Mouse (Mus musculus) lung, postnatal 0 days (tissue): ENCODE data around the gene Slc16a11. TPM values are rescaled to one million over a fixed set of nuclear protein-coding genes. Genes with fewer than 3 reads are reported as not detected.

Experiments
- ATAC-seq: fragments of 200-750 bp; cut with Nextera tagmentation; 2 replicates; pipeline ENCODE4 v1.8.0; 2017; ENCODE audit warnings: moderate library complexity
- DNase-seq: peaks from one replicate; pipeline ENCODE4 v3.0.0-alpha.2; 2016; ENCODE audit warnings: low spot score
- H3K27ac ChIP-seq: fragments of 300-500 bp; sonication (generic); 2 replicates; pipeline ENCODE4 v1.5.1; 2014; ENCODE audit warnings: antibody characterized with exemption, mild to moderate bottlenecking, low read length, mixed read lengths
- H3K27me3 ChIP-seq: fragments of 300-500 bp; sonication (generic); replicated peaks from 2 replicates; pipeline ENCODE4 v1.6.1; 2014; ENCODE audit warnings: low read length, mixed read lengths; ENCODE audit not compliant: insufficient read depth
- H3K36me3 ChIP-seq: fragments of 300-500 bp; sonication (generic); 2 replicates; pipeline ENCODE4 v1.6.1; 2014; ENCODE audit warnings: low read length, mixed read lengths; ENCODE audit not compliant: insufficient read depth
- H3K4me1 ChIP-seq: fragments of 300-500 bp; sonication (generic); 2 replicates; pipeline ENCODE4 v1.6.1; 2014; ENCODE audit warnings: antibody characterized with exemption, low read depth, low read length, mixed read lengths; ENCODE audit not compliant: insufficient read depth
- H3K4me2 ChIP-seq: fragments of 300-500 bp; sonication (generic); replicated peaks from 2 replicates; pipeline ENCODE4 v1.6.1; 2014; ENCODE audit warnings: low read depth, mild to moderate bottlenecking, low read length, moderate library complexity, mixed read lengths
- H3K4me3 ChIP-seq: fragments of 300-500 bp; sonication (generic); 2 replicates; pipeline ENCODE4 v1.5.1; 2014; ENCODE audit warnings: low read depth, low read length
- H3K9ac ChIP-seq: fragments of 300-500 bp; sonication (generic); replicated peaks from 2 replicates; pipeline ENCODE4 v1.6.1; 2014; ENCODE audit warnings: low read depth, mild to moderate bottlenecking
- H3K9me3 ChIP-seq: fragments of 300-500 bp; sonication (generic); 2 replicates; pipeline ENCODE4 v1.6.1; 2016; ENCODE audit warnings: low read length, mixed read lengths
- CTCF ChIP-seq: IDR thresholded peaks from 2 replicates; pipeline ENCODE4 v1.5.1; 2016; ENCODE audit warnings: antibody characterized with exemption, mild to moderate bottlenecking
- EP300 ChIP-seq: IDR thresholded peaks from 2 replicates; pipeline ENCODE4 v1.6.1; 2016; ENCODE audit warnings: antibody characterized with exemption, mild to moderate bottlenecking, control low read depth
- WGBS: fragments of 180-500 bp; shearing (Covaris S2); extraction: QIAGEN DNeasy Blood & Tissue Kit; methylation state at CpG from one replicate; pipeline ENCODE4 v1.1.7; 2014; 5-methylcytosine and 5-hydroxymethylcytosine counted together
- polyA plus RNA-seq: library from polyadenylated mRNA; unstranded; fragments of >200 nt; fragmentation: Nextera tagmentation; extraction: Ambion mirVana; gene quantifications from 2 replicates; pipeline ENCODE4 v1.2.1, GENCODE M21; 2015

Slc16a11 gene
- polyA plus RNA-seq, 1 experiment from 2014 or later = 7.9 TPM

- Histone ChIP-seq H3K36me3 (no peaks in the 10 kb centered on the region), H3K9ac (peak overlapping the region; percentile 58), H3K27ac (peak overlapping the region; percentile 79), H3K4me2 (peak overlapping the region; percentile 57), H3K4me1 (peaks cover 16% of the 10 kb centered on the region), H3K4me3 (peak overlapping the region; percentile 37), H3K27me3 (peaks cover 11% of the 10 kb centered on the region; the same call in 1 of the 2 replicates), H3K9me3 (no peaks in the 10 kb centered on the region)
- peak; percentile 71 for DNase-seq
- no peak for ATAC-seq
- WGBS = 11% methylated on average over 9 of the region's 10 CpGs
- TF ChIP-seq CTCF (no peak), EP300 (no peak)
Measured at GRCm38 (mm10) chr11:70232546-70232945, 20.0 kb downstream of the Slc16a11 start.

DNA sequence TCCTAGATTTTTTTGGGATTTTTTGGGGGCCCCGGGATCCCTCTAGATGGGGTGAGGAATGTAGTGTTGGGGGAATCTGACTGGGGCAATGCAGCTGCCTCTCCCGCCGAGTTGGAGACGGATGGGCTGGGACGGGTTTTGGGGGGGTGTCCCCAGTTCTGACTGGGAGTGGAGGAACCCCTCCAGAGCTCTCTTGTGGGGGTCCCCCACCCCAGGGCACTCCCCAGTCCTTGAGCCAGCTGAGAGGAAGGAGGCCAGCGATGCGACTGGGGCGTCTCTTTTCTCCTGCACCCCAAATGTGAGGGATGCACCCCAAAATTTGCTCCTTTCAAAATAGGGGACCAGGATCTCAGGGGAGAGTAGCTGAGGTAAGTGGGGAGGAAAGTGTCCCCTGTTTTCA lies 20.5 kb downstream of the Slc16a11 start:
- H3K27ac ChIP-seq = peak overlapping the region; percentile 79; the same call in 1 of the 2 replicates
- no peak for DNase-seq
- ATAC-seq = no peak
- H3K4me3 ChIP-seq = peak overlapping the region; percentile 37
- no peaks in the 10 kb centered on the region for H3K36me3 ChIP-seq
- TF ChIP-seq CTCF = no peak
- TF ChIP-seq EP300 = no peak
- H3K4me2 ChIP-seq = peak overlapping the region; percentile 57
- no peaks in the 10 kb centered on the region for H3K9me3 ChIP-seq
- WGBS = 36% methylated on average over 8 of the region's 8 CpGs
- H3K9ac ChIP-seq = peak overlapping the region; percentile 58
- H3K4me1 ChIP-seq = peaks cover 16% of the 10 kb centered on the region
- peaks cover 11% of the 10 kb centered on the region; the same call in 1 of the 2 replicates for H3K27me3 ChIP-seq

DNA sequence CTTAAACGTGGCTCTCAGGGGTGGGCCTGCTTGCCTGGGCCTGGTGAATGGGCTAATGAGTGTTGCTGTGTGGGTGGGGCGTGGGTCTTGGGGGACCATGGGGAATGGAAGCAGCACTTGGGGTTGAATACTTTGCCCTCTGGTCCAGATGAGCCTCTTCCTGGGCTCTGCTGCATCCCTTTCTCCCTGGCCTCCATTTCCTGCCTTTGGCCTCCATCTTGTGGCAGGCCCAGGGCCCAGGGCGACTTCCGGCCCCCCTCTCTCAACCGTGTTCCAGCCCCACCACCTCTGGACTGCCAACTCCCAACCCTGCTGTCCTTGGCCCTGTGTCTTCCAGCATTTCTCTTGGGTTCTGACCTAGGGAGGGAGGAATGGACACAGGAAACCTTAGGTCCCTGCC lies 21.5 kb downstream of the Slc16a11 start:
- Histone ChIP-seq H3K4me2 (peak overlapping the region; percentile 57; the same call in 1 of the 2 replicates), H3K27me3 (peaks cover 11% of the 10 kb centered on the region; the same call in 1 of the 2 replicates), H3K36me3 (no peaks in the 10 kb centered on the region), H3K9ac (no peak overlapping the region), H3K9me3 (no peaks in the 10 kb centered on the region), H3K4me1 (peaks cover 16% of the 10 kb centered on the region), H3K27ac (peak overlapping the region; percentile 51; the same call in 1 of the 2 replicates), H3K4me3 (peak overlapping the region; percentile 37; the same call in 1 of the 2 replicates)
- peak; percentile 27 for DNase-seq
- no peak for ATAC-seq
- no peak for TF ChIP-seq EP300
- no peak for TF ChIP-seq CTCF
- 49% methylated on average over 5 of the region's 5 CpGs for WGBS

DNA sequence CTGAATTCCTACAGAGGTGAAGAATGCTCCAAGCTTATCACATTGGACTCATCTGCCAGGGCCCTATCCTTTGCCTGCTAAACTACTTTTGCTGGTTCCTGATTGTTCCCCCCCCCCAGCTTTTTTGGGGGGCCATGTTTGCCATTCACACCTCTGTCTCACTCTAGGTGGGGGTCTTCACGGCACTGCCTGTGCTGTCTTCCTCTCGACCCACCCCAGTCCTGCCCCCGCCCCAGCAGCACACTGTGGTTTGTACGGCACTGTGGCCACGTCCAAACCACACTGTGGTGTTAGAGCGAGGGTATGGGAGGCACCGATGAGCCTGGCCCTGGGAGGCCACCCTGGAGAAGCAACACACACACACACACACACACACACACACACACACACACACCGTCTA lies 21.9 kb downstream of the Slc16a11 start:
- Histone ChIP-seq H3K4me2 (peak overlapping the region; percentile 57; the same call in 1 of the 2 replicates), H3K27ac (peak overlapping the region; percentile 51; the same call in 1 of the 2 replicates), H3K4me1 (peaks cover 12% of the 10 kb centered on the region), H3K9ac (no peak overlapping the region), H3K36me3 (no peaks in the 10 kb centered on the region), H3K9me3 (no peaks in the 10 kb centered on the region), H3K27me3 (peaks cover 7% of the 10 kb centered on the region; the same call in 1 of the 2 replicates), H3K4me3 (no peak overlapping the region)
- 78% methylated on average over 8 of the region's 8 CpGs for WGBS
- ATAC-seq (no peak), DNase-seq (no peak)
- no peak for TF ChIP-seq EP300
- no peak for TF ChIP-seq CTCF

- Histone ChIP-seq H3K4me2 (no peak overlapping the region), H3K27me3 (no peaks in the 10 kb centered on the region), H3K4me1 (peaks cover 14% of the 10 kb centered on the region), H3K4me3 (no peak overlapping the region), H3K9me3 (no peaks in the 10 kb centered on the region), H3K9ac (no peak overlapping the region), H3K36me3 (no peaks in the 10 kb centered on the region), H3K27ac (no peak overlapping the region)
- WGBS = 89% methylated on average over 12 of the region's 12 CpGs
- DNase-seq (no peak), ATAC-seq (no peak)
- no peak for TF ChIP-seq CTCF
- TF ChIP-seq EP300 = no peak
Measured at GRCm38 (mm10) chr11:70235254-70235900, 22.8 kb downstream of the Slc16a11 start.

DNA sequence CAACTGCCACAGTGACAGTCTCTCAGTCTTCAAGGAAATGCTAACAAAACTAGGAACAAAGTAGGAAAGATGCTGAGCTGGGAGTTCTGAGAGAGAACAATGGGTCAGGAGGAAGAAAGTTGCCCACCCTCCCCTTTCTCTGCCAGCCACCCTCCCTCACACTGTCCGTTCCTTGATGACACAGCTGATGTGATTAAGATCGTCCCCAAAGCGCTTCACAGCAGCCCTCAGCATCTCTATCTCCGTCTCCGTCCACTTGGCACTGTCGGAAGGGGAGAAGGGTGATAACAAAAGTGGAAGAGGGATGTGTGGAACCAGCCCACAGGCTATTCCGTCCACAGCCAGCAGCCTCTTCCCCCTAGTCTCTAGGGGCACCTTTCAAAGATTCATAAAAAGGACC lies 24.2 kb downstream of the Slc16a11 start:
- TF ChIP-seq CTCF = no peak
- TF ChIP-seq EP300 = no peak
- H3K9me3 ChIP-seq = no peaks in the 10 kb centered on the region
- no peaks in the 10 kb centered on the region for H3K36me3 ChIP-seq
- 13% methylated on average over 7 of the region's 7 CpGs for WGBS
- peak overlapping the region; percentile 72; the same call in 1 of the 2 replicates for H3K4me3 ChIP-seq
- H3K27me3 ChIP-seq = no peaks in the 10 kb centered on the region
- peak overlapping the region; percentile 69 for H3K4me2 ChIP-seq
- peaks cover 16% of the 10 kb centered on the region for H3K4me1 ChIP-seq
- peak overlapping the region; percentile 53; the same call in 1 of the 2 replicates for H3K9ac ChIP-seq
- DNase-seq (peak; percentile 43), ATAC-seq (no peak)
- peak overlapping the region; percentile 95 for H3K27ac ChIP-seq
